In genomic region chr16:93669521-93669920, GRCm38 (mm10) we compare ENCODE assay signal across 32 mouse cellular contexts. TPM values are rescaled to one million over a fixed set of nuclear protein-coding genes. Genes with fewer than 3 reads are reported as not detected.
"Had no signal": no experiment of that assay in that cellular context is flagged by ENCODE, and none has a peak within 500 bp of the region (broad histone marks: within the 10 kb centered on the region; RNA-seq: fewer than 3 reads in every experiment).

No protein-coding gene starts in this region.

- H3K4me1 ChIP-seq: heart, embryonic 12.5 days; hindbrain, embryonic 10.5 days; hindbrain, embryonic 12.5 days; limb, embryonic 10.5 days; limb, embryonic 12.5 days; liver, embryonic 13.5 days; liver, embryonic 15.5 days had no signal

- H3K27ac ChIP-seq: gastrocnemius, adult 2 months; hindbrain, embryonic 10.5 days; hindbrain, embryonic 12.5 days; hindbrain, embryonic 14.5 days; layer of hippocampus, adult 2 months; left cerebral cortex, adult 2 months; limb, embryonic 10.5 days; limb, embryonic 12.5 days; liver, embryonic 13.5 days; liver, embryonic 15.5 days had no signal

- H3K36me3 ChIP-seq: heart, embryonic 12.5 days; hindbrain, embryonic 10.5 days; hindbrain, embryonic 12.5 days; limb, embryonic 10.5 days; limb, embryonic 12.5 days; liver, embryonic 13.5 days; liver, embryonic 15.5 days had no signal

- H3K4me3 ChIP-seq: gastrocnemius, adult 2 months; heart, embryonic 12.5 days; hindbrain, embryonic 10.5 days; hindbrain, embryonic 12.5 days; layer of hippocampus, adult 2 months; left cerebral cortex, adult 2 months; limb, embryonic 10.5 days; limb, embryonic 12.5 days; liver, embryonic 13.5 days; liver, embryonic 15.5 days had no signal

- H3K27me3 ChIP-seq: heart, embryonic 12.5 days; hindbrain, embryonic 12.5 days; limb, embryonic 12.5 days; liver, embryonic 13.5 days; liver, embryonic 15.5 days had no signal

- DNase-seq: gastrocnemius, adult 2 months; gastrocnemius, postnatal 10 days; gastrocnemius, postnatal 25 days; heart, adult 18-20 months; heart, postnatal 10 days; heart, postnatal 4 days; kidney, adult 18-20 months; kidney, adult 8-10 months; kidney, postnatal 10 days; kidney, postnatal 25 days; kidney, postnatal 4 days; liver; liver, embryonic 13.5 days had no signal

RNA-seq across cellular contexts. Expression of gene Cbr3, which starts 13.5 kb away (rescaled TPM):
- polyA plus RNA-seq: heart, embryonic 12.5 days; inflammation-experienced regulatory T-cells, adult 6 months had no signal

RNA-seq across cellular contexts. Expression of gene Gm5678, which starts 41.6 kb away (rescaled TPM):
- total RNA-seq: granulocyte monocyte progenitor cell, adult 5-6 weeks had no signal
- polyA plus RNA-seq: heart, embryonic 12.5 days; heart, embryonic 14.5 days; heart, embryonic 16.5 days; hindbrain, embryonic 10.5 days; hindbrain, embryonic 12.5 days; hindbrain, embryonic 14.5 days; hindbrain, embryonic 16.5 days; intestine, postnatal 0 days; kidney, embryonic 14.5 days; kidney, embryonic 16.5 days; limb, embryonic 10.5 days; limb, embryonic 12.5 days; limb, embryonic 14.5 days; liver, embryonic 11.5 days; liver, embryonic 13.5 days; liver, embryonic 15.5 days had no signal
